Mouse (Mus musculus): ENCODE results near the gene Usp46. TPM values are rescaled to one million over a fixed set of nuclear protein-coding genes. Genes with fewer than 3 reads are reported as not detected.

The Usp46 gene
- 100 to 1,000 TPM; 126 to 154 (median 139) TPM for total RNA-seq (2022)

- peak in 1 of 2 experiments; percentile 65 for DNase-seq (ENCODE audit: low spot score in 2 of 2)
These were observed at the start of gene Usp46 for GRCm38 (mm10) chr5:74067831-74068713. TSS of gene Usp46 (minus strand) at chr5:74068431.

DNA sequence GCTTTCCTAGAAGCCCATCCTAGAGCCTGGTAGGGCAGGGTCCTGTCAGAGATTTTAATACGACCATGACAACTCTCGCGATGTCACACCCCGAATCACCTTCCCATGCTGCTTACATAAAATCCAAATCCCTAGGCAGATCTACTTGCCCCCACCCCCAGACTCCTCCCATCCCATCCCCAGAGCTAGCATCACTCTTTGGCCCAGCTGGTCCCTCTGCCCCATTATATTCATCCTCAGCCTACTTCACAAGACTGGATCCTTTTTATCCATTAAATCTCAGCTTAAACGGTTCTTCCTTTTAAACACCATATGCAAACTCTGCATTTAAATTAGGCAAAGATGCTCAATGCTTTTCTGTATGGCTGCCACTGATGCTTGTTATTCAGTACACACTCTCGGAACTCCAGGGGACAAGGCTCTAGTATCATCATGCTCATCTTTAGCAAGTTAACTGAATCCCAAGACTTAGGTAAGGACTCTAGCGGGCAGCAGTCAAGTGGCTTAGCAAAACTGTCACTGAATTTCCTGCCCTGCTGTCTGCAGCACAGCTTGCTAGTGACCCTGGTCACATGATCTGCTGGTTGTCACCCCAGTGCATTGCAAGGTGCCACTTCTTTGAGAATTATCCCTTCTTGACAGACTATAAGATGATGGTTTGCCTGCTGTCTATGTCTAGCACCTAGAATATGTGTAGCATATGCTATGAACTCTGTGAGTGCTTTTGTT is 45.9 kb upstream of the Usp46 start:
- DNase-seq (ENCODE audit: low spot score in 2 of 2), result no peak

- no peak for DNase-seq (ENCODE audit: low spot score in 2 of 2)
These were observed 37.2 kb upstream of the Usp46 start for GRCm38 (mm10) chr5:74105445-74105844.

- DNase-seq (ENCODE audit: low spot score in 2 of 2), result peak in 1 of 2 experiments; percentile 34
These were observed 33.5 kb upstream of the Usp46 start for GRCm38 (mm10) chr5:74101761-74102160.

GRCm38 (mm10) chr5:74099046-74099445 is 30.8 kb upstream of the Usp46 start:
- DNase-seq (ENCODE audit: low spot score in 2 of 2), result no peak

DNA sequence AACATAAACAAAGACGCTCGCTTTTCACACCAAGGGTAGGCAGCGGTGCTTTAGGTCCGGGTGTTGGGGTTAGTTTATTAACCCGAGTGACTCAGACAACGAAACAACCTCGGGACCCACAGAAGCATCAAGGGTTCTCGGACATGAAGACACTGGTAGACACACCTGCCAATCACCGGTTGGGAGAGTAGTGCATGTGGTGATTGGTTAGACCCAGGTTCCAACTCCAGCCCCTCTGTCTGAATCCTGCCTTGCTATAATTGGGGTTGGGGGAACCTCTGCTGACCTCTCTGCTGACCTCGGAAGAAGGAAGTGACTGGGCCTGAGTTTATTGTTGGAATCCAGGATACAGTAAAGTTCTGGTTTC is 29.6 kb upstream of the Usp46 start:
- no peak for DNase-seq (ENCODE audit: low spot score in 2 of 2)

GRCm38 (mm10) chr5:74097116-74097853 is 29.1 kb upstream of the Usp46 start:
- no peak for DNase-seq (ENCODE audit: low spot score in 2 of 2)

DNA sequence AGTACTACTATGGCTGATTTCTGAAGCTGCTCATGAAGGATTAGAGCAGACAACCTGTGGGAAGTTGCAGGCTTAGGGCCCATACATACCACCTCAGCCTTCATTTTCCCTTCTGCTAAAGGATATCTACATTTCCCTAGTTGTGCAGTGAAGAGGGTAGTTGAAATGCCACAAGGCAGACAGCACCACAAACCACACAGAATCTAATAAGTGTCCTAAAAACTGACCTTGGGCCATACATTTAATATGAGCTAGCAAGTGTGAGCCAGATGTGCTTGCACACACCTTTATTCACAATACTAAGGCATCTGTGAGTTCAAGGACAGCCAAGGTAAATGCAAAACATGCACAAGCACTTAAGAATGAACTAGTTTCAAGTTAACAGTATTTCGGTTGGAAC is 27.8 kb upstream of the Usp46 start:
- no peak for DNase-seq (ENCODE audit: low spot score in 2 of 2)

GRCm38 (mm10) chr5:74095611-74096010 is 27.4 kb upstream of the Usp46 start:
- DNase-seq (ENCODE audit: low spot score in 2 of 2), result no peak

GRCm38 (mm10) chr5:74094841-74095437 is 26.7 kb upstream of the Usp46 start:
- DNase-seq (ENCODE audit: low spot score in 2 of 2), result no peak

DNA sequence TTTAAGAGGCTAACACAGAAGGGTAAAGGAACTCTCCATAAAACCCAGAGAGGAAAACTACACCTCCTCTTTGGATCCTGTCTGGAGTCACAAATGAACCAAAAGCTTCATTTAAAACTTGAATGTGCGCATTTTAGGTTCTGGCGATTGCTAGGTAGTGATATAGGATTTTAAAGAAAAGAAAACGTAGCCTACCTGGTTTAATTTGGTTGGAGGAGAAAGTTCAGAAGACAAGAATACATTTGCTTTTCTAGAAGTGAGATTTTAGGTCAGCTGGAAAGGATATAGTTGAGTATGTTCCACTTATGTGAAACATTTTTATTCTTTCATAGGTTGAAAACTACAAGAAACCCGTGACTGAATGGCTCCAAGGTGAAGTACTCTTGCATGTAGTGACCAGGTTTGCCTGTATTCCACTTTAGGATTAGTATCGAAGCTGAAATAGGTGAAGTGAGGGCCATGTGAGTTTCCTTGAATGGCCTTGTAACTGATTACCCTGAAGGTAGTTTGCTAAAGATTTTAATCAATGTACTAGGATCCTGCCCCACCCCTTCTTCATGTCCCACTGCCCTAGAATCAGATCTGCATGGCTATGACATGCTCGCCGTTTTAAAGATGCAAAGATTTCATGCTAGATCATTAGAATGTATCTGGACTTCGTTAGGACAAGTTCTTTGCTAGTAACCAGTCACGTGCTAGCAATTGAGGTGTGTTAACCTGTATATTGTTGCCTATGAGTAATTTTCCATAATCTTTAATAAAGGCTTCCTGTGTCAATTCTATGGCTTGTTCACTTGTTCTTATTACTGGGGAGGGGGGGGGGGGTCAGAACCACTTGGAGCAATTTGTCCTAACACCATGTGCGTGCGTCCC is 25.6 kb upstream of the Usp46 start:
- no peak for DNase-seq (ENCODE audit: low spot score in 2 of 2)

- peak; percentile 80 to 97 for DNase-seq (ENCODE audit: low spot score in 2 of 2)
These were observed 24.8 kb upstream of the Usp46 start for GRCm38 (mm10) chr5:74092833-74093555.

DNA sequence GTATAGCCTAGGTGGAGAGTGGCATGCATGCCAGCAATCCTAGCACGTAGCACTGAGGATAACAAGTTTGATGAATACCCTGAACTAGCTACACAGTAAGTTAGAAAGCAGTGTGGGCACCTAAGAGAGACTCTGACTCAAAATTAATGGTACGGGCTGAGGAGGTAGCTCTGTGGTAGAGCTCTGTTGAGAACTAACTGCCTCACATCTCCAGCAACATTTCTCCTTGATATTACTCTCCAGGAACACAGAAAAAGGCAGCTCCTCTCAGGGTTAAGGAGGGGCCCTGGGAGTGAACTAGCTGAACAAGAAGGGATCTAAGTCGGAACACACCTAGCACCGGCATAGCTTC is 24.2 kb upstream of the Usp46 start:
- no peak for DNase-seq (ENCODE audit: low spot score in 2 of 2)

- no peak for DNase-seq (ENCODE audit: low spot score in 2 of 2)
These were observed 21.4 kb upstream of the Usp46 start for GRCm38 (mm10) chr5:74089643-74090042.

DNA sequence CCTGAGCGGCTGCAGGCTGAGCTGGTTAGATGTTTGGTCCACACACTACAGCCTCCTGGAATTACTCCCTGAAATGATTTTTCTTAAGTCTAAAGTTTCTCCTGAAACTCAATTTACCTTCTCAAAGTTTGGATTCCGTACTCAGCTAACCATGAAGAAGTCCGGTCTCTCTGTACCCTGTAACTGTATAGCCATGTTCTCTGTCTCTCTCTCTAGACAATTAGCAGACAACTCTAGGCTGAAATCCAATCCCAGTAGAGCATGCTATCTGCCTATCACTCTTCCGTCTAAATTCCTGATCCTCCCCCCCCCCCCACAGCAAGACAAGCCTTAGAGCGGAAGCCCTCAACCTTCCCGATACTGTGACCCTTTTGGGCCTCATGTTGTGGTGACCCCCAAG is 13.5 kb upstream of the Usp46 start:
- DNase-seq (ENCODE audit: low spot score in 2 of 2), result no peak

DNA sequence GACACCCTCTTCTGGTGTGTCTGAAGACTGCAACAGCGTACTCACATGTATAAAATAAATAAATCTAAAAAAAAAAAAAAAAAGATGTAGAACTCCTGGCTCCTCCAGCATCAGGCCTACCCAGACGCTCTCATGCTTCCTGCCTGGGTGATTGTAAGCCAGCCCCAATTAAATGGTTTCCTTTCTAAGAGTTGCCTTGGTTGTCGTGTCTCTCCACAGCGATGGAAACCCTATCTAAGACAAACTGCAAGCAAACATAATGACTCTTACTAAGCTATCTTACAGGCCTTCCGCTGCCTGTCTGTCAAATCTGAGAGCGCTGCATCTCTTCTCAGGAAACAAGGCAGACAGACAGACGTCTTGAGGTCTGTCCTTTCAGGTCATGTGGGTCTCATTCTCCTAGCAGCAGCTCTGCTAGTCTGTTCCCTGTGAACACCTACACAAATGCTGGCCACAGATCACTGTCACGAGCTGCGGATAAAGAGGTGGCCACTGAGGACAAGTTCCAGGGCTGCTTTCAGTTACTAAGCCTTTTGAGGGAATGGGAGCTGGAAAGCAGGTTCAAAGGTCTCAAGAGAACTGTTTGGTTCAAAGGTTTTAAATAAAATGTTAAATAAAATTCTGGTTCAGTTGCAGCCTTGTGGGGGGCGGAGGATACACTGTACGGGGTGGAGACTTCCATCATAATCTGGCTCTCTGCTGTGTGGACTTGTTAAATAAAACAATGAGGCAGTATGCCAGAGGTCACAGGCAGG is 10.8 kb upstream of the Usp46 start:
- no peak for DNase-seq (ENCODE audit: low spot score in 2 of 2)

DNA sequence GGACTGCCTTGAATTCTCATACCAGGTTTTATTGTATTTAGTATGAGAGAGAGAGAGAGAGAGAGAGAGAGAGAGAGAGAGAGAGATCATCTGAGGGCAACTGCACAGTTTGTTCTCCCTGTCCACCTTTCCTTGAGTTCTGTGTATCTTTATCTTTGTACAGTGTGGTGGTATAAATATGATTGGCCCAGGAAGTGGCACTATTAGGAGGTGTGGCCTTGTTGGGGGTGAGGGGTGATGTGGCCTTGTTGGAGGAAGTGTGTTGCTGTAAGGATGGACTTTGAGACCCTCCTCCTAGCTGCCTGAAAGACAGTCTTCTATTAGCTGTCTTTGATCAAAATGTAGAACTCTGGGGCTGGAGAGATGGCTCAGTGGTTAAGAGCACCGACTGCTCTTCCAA is 10.2 kb upstream of the Usp46 start:
- DNase-seq (ENCODE audit: low spot score in 2 of 2), result no peak

- DNase-seq (ENCODE audit: low spot score in 2 of 2), result no peak
These were observed 9.7 kb upstream of the Usp46 start for GRCm38 (mm10) chr5:74077959-74078358.

- DNase-seq (ENCODE audit: low spot score in 2 of 2), result no peak
These were observed 8.5 kb upstream of the Usp46 start for GRCm38 (mm10) chr5:74076759-74077158.
